Mouse (Mus musculus) G1E (cell line): ENCODE data around the gene Prcd.

Source experiments
- CTCF ChIP-seq: IDR thresholded peaks from 2 replicates; pipeline ENCODE4 v1.5.1; 2012; ENCODE audit warnings: low read depth, low read length, inconsistent platforms, mixed read lengths
- GATA1 ChIP-seq: IDR thresholded peaks from 2 replicates; pipeline ENCODE4 v1.6.1; 2012; ENCODE audit warnings: borderline replicate concordance, low read length, inconsistent platforms, mixed read lengths
- GATA2 ChIP-seq: IDR thresholded peaks from 2 replicates; pipeline ENCODE4 v1.6.1; 2012; ENCODE audit warnings: low read depth, low read length, inconsistent platforms, borderline replicate concordance
- POLR2AphosphoS5 ChIP-seq: IDR thresholded peaks from 2 replicates; pipeline ENCODE4 v1.6.1; 2012; ENCODE audit warnings: low read depth, low read length, inconsistent platforms; ENCODE audit not compliant: insufficient replicate concordance
- TAL1 ChIP-seq: conservative IDR thresholded peaks from 2 replicates; pipeline ENCODE4 v1.6.1; 2012; ENCODE audit warnings: low read depth, low read length, inconsistent platforms, mixed read lengths

GRCm38 (mm10) chr11:116612554-116612953 lies 40.8 kb upstream of the Prcd start:
- TF ChIP-seq CTCF (no peak), TAL1 (no peak), GATA1 (no peak), POLR2AphosphoS5 (no peak), GATA2 (no peak)
